Mouse (Mus musculus) MEL (cell line): Measurements from ENCODE around the gene Ubp1. TPM values are rescaled to one million over a fixed set of nuclear protein-coding genes. Genes with fewer than 3 reads are reported as not detected.

Source experiments
- DNase-seq: peaks from one replicate; pipeline ENCODE4 v3.0.0; 2011; ENCODE audit warnings: low read depth, low spot score
- H3K27ac ChIP-seq: 2 replicates; pipeline ENCODE4 v1.5.1; 2012; ENCODE audit warnings: low read depth, mild to moderate bottlenecking, control low read depth, low read length, moderate library complexity; ENCODE audit not compliant: control insufficient read depth
- H3K27me3 ChIP-seq, 2 experiments: fragments of 150-350 bp in 1 of 2; sonication (generic) in 1 of 2; 2 replicates each; pipeline ENCODE4 v1.6.1; 2012; ENCODE audit warnings: low read length in 2 of 2, mild to moderate bottlenecking in 2 of 2, improper control_type of control experiment in 1 of 2, moderate library complexity in 1 of 2; ENCODE audit not compliant: insufficient read depth in 2 of 2, control insufficient read depth in 1 of 2
- H3K36me3 ChIP-seq, 2 experiments: 2 replicates each; pipeline ENCODE4 v1.6.1; 2012 to 2014; ENCODE audit warnings: low read length in 2 of 2, improper control_type of control experiment in 1 of 2, inconsistent platforms in 1 of 2, mild to moderate bottlenecking in 1 of 2; ENCODE audit not compliant: insufficient read depth in 2 of 2, control insufficient read depth in 1 of 2
- H3K4me1 ChIP-seq, 2 experiments: fragments of 150-350 bp in 1 of 2; sonication (generic) in 1 of 2; 2 replicates each; pipeline ENCODE4 v1.6.1; 2012; ENCODE audit warnings: low read length in 2 of 2, improper control_type of control experiment in 1 of 2, mild to moderate bottlenecking in 1 of 2; ENCODE audit not compliant: insufficient read depth in 2 of 2, control insufficient read depth in 1 of 2
- H3K4me3 ChIP-seq, 2 experiments: fragments of 150-350 bp in 1 of 2; sonication (generic) in 1 of 2; 2 replicates each; pipeline ENCODE4 v1.5.1; 2012; ENCODE audit warnings: low read depth in 2 of 2, low read length in 2 of 2, mild to moderate bottlenecking in 2 of 2, moderate library complexity in 2 of 2, control low read depth in 1 of 2, improper control_type of control experiment in 1 of 2; ENCODE audit not compliant: control insufficient read depth in 1 of 2, insufficient read depth in 1 of 2
- H3K79me2 ChIP-seq: 2 replicates; pipeline ENCODE4 v1.6.1; 2012; ENCODE audit warnings: mild to moderate bottlenecking, low read length, moderate library complexity; ENCODE audit not compliant: control insufficient read depth, poor library complexity, insufficient read depth
- H3K9ac ChIP-seq: 2 replicates; pipeline ENCODE4 v1.6.1; 2012; ENCODE audit warnings: low read depth, mild to moderate bottlenecking, control low read depth, low read length, moderate library complexity; ENCODE audit not compliant: control insufficient read depth, poor library complexity, severe bottlenecking
- H3K9me3 ChIP-seq: fragments of 150-350 bp; sonication (generic); replicated peaks from 2 replicates; pipeline ENCODE4 v1.6.1; 2012; ENCODE audit warnings: mild to moderate bottlenecking, low read length, improper control_type of control experiment, moderate library complexity; ENCODE audit not compliant: insufficient read depth
- CHD2 ChIP-seq: IDR thresholded peaks from 2 replicates; pipeline ENCODE4 v1.6.1; 2011; ENCODE audit warnings: low read length, improper control_type of control experiment
- CTCF ChIP-seq, 3 experiments: IDR thresholded peaks in 2 of 3; conservative IDR thresholded peaks in 1 of 3; 2 replicates each; pipeline ENCODE4 v1.5.1; 2011 to 2012; ENCODE audit warnings: low read length in 3 of 3, low read depth in 2 of 3, mild to moderate bottlenecking in 2 of 3, improper control_type of control experiment in 1 of 3, inconsistent platforms in 1 of 3, mixed read lengths in 1 of 3, moderate library complexity in 1 of 3; ENCODE audit not compliant: control insufficient read depth in 1 of 3, insufficient read depth in 1 of 3, poor library complexity in 1 of 3, severe bottlenecking in 1 of 3
- EP300 ChIP-seq, 2 experiments: IDR thresholded peaks; 2 replicates each; pipeline ENCODE4 v1.6.1; 2011; ENCODE audit warnings: improper control_type of control experiment in 2 of 2, low read length in 2 of 2, low read depth in 1 of 2, mild to moderate bottlenecking in 1 of 2
- GABPA ChIP-seq: IDR thresholded peaks from 2 replicates; pipeline ENCODE4 v1.6.1; 2012; ENCODE audit warnings: low read depth, mild to moderate bottlenecking, inconsistent platforms, low read length, improper control_type of control experiment, moderate library complexity
- GATA1 ChIP-seq: IDR thresholded peaks from 2 replicates; pipeline ENCODE4 v1.6.1; 2011; ENCODE audit warnings: low read depth, low read length, improper control_type of control experiment
- HCFC1 ChIP-seq: IDR thresholded peaks from 2 replicates; pipeline ENCODE4 v1.6.1; 2012; ENCODE audit warnings: low read depth, mild to moderate bottlenecking, inconsistent platforms, low read length, improper control_type of control experiment, moderate library complexity
- MYC ChIP-seq: IDR thresholded peaks from 2 replicates; pipeline ENCODE4 v1.6.1; 2011; ENCODE audit warnings: low read depth, mild to moderate bottlenecking, low read length, improper control_type of control experiment, moderate library complexity
- NRF1 ChIP-seq: IDR thresholded peaks from 2 replicates; pipeline ENCODE4 v1.6.1; 2014; ENCODE audit warnings: low read depth, mild to moderate bottlenecking, inconsistent platforms, low read length, improper control_type of control experiment, moderate library complexity; ENCODE audit not compliant: poor library complexity, insufficient read depth, severe bottlenecking
- POLR2AphosphoS2 ChIP-seq: IDR thresholded peaks from 2 replicates; pipeline ENCODE4 v1.6.1; 2011; ENCODE audit warnings: low read length, improper control_type of control experiment
- POLR2AphosphoS5 ChIP-seq: IDR thresholded peaks from 2 replicates; pipeline ENCODE4 v1.6.1; 2012; ENCODE audit warnings: low read depth, borderline replicate concordance, mild to moderate bottlenecking, inconsistent platforms, low read length, moderate library complexity, mixed read lengths
- RAD21 ChIP-seq: IDR thresholded peaks from 2 replicates; pipeline ENCODE4 v1.6.1; 2011; ENCODE audit warnings: mild to moderate bottlenecking, low read depth, low read length, improper control_type of control experiment
- SIN3A ChIP-seq: IDR thresholded peaks from 2 replicates; pipeline ENCODE4 v1.6.1; 2012; ENCODE audit warnings: low read length, improper control_type of control experiment, inconsistent platforms
- SMC3 ChIP-seq: IDR thresholded peaks from 2 replicates; pipeline ENCODE4 v1.6.1; 2011; ENCODE audit warnings: low read depth, low read length, improper control_type of control experiment
- TAL1 ChIP-seq: IDR thresholded peaks from 2 replicates; pipeline ENCODE4 v1.6.1; 2012; ENCODE audit warnings: mild to moderate bottlenecking, inconsistent platforms, low read length, moderate library complexity, mixed read lengths
- TBP ChIP-seq: IDR thresholded peaks from 2 replicates; pipeline ENCODE4 v1.8.0; 2011; ENCODE audit warnings: low read depth, low read length, improper control_type of control experiment
- USF1 ChIP-seq: IDR thresholded peaks from 2 replicates; pipeline ENCODE4 v1.6.1; 2014; ENCODE audit warnings: low read depth, mild to moderate bottlenecking, inconsistent platforms, low read length, improper control_type of control experiment, moderate library complexity
- USF2 ChIP-seq, 2 experiments: IDR thresholded peaks; 2 replicates each; pipeline ENCODE4 v1.6.1; 2011 to 2012; ENCODE audit warnings: improper control_type of control experiment in 2 of 2, low read length in 2 of 2, borderline replicate concordance in 1 of 2, inconsistent platforms in 1 of 2, low read depth in 1 of 2, mild to moderate bottlenecking in 1 of 2; ENCODE audit not compliant: insufficient read depth in 1 of 2
- ZKSCAN1 ChIP-seq: IDR thresholded peaks from 2 replicates; pipeline ENCODE4 v1.6.1; 2012; ENCODE audit warnings: low read depth, mild to moderate bottlenecking, inconsistent platforms, low read length, improper control_type of control experiment, moderate library complexity
- ZMIZ1 ChIP-seq: IDR thresholded peaks from 2 replicates; pipeline ENCODE4 v1.6.1; 2012; ENCODE audit warnings: low read depth, mild to moderate bottlenecking, inconsistent platforms, low read length, improper control_type of control experiment, moderate library complexity
- polyA plus RNA-seq, 2 experiments: library from polyadenylated mRNA; stranded (reverse) in 1 of 2; unstranded in 1 of 2; fragments of >175 nt in 1 of 2; fragments of >200 nt in 1 of 2; gene quantifications; 2 replicates each; pipeline versions ENCODE4 v1.2.1 to v1.2.4; 2012; ENCODE audit warnings: low replicate concordance in 2 of 2, low read depth in 1 of 2; ENCODE audit not compliant: insufficient read length in 2 of 2, insufficient read depth in 1 of 2, missing spikeins in 1 of 2
- total RNA-seq: library from RNA; depleted of rRNA; stranded (reverse); fragments of 300-350 nt; gene quantifications from 2 replicates; pipeline ENCODE4 v1.2.3, GENCODE M21; 2012

The Ubp1 gene
- total and polyA plus RNA-seq, 3 experiments = 46.4 to 95.5 (median 60.8) TPM

DNA sequence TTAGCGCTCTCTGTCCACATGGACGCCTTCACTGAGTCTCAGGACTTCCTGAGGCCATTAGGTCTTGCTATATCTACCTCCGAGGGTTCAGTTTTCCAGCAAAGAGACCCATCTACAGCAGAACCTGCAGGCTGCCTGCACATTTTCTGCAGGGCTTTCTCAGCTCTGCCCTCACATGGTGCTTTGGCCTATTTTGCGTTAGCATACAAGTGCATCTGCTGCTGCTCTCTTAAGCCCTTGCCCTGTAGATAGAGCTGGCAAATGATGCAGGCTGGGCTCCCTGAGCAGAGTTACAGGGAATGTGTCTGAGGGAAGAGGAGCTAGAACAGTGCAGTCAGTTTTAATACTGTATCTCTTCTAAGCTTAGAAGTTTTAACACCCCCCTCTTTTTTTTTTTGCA, 44.2 kb downstream of the Ubp1 start:
- no peak overlapping the region for H3K9ac ChIP-seq
- no peak overlapping the region for H3K4me3 ChIP-seq
- no peak for TF ChIP-seq TAL1
- no peak for TF ChIP-seq SMC3
- no peak for TF ChIP-seq CHD2
- no peak for TF ChIP-seq ZMIZ1
- no peak for TF ChIP-seq CTCF (IDR thresholded peaks at IDR 0.05 in 2 of 3, conservative IDR thresholded peaks at IDR 0.05 in 1 of 3; ENCODE audit: control insufficient read depth in 1 of 3, insufficient read depth in 1 of 3, low read depth in 2 of 3, low read length in 3 of 3, poor library complexity in 1 of 3, severe bottlenecking in 1 of 3)
- TF ChIP-seq GABPA = no peak
- no peak for TF ChIP-seq ZKSCAN1
- no peak for TF ChIP-seq USF1
- no peak for TF ChIP-seq RAD21
- no peak for TF ChIP-seq TBP
- no peak for TF ChIP-seq EP300 (IDR thresholded peaks at IDR 0.05; ENCODE audit: low read depth in 1 of 2, low read length in 2 of 2)
- TF ChIP-seq USF2 (IDR thresholded peaks at IDR 0.05; ENCODE audit: borderline replicate concordance in 1 of 2, insufficient read depth in 1 of 2, low read depth in 1 of 2, low read length in 2 of 2) = no peak
- TF ChIP-seq, all 39 proteins: peak for 0
- Histone ChIP-seq H3K4me1 (no peaks in the 10 kb centered on the region), H3K27me3 (no peaks in the 10 kb centered on the region), H3K27ac (no peak overlapping the region), H3K36me3 (peaks cover under 1 to 26% of the 10 kb centered on the region in 2 experiments; a peak in 3 of 4 replicates), H3K79me2 (no peaks in the 10 kb centered on the region), H3K9me3 (no peaks in the 10 kb centered on the region)
- no peak for DNase-seq

DNA sequence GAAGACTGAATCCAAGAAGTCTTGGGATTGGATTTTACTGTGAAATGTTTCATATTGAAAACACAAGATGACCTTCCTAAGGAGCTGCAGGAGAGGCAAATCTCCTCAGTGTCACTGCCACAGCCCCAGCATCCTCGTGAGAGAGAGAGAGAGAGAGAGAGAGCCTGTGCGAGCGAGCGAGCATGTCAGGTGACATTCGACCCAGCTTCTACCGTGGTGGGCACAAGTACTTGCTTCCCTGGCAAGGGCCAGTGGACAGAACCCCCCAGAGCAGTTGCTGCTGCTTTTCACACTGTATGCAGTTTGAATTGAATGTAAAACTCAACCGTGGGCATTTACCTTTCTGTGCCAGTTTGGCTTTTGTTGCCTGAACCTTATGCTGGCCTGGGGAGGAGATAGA, 44.7 kb downstream of the Ubp1 start:
- no peaks in the 10 kb centered on the region for H3K9me3 ChIP-seq

More for the DNA sequence above, 44.7 kb downstream of the Ubp1 start:
- Histone ChIP-seq H3K9ac (no peak overlapping the region), H3K36me3 (peaks cover 0 to 25% of the 10 kb centered on the region in 2 experiments; a peak in 2 of 4 replicates), H3K4me1 (no peaks in the 10 kb centered on the region), H3K79me2 (no peaks in the 10 kb centered on the region), H3K27ac (no peak overlapping the region), H3K4me3 (no peak overlapping the region), H3K27me3 (no peaks in the 10 kb centered on the region)
- TF ChIP-seq NRF1 = no peak
- no peak for TF ChIP-seq POLR2AphosphoS5
- no peak for TF ChIP-seq GATA1
- TF ChIP-seq EP300 (IDR thresholded peaks at IDR 0.05; ENCODE audit: low read depth in 1 of 2, low read length in 2 of 2) = no peak
- TF ChIP-seq POLR2AphosphoS2 = no peak
- TF ChIP-seq USF2 (IDR thresholded peaks at IDR 0.05; ENCODE audit: borderline replicate concordance in 1 of 2, insufficient read depth in 1 of 2, low read depth in 1 of 2, low read length in 2 of 2) = no peak
- no peak for TF ChIP-seq MYC
- no peak for TF ChIP-seq GABPA
- no peak for TF ChIP-seq TAL1
- TF ChIP-seq HCFC1 = no peak
- no peak for TF ChIP-seq USF1
- TF ChIP-seq SIN3A = no peak
- no peak for DNase-seq
